Mouse (Mus musculus): ENCODE measurements around the gene Msantd2.

- TF ChIP-seq EP300 (optimal IDR thresholded peaks at IDR 0.05): no peak
- no peak for TF ChIP-seq CTCF (IDR thresholded peaks at IDR 0.05; ENCODE audit: low read depth)
Measured at GRCm38 (mm10) chr9:37474923-37475322, 14.2 kb upstream of the Msantd2 start.

Data from stomach, postnatal 0 days (tissue).